Mouse (Mus musculus): Measurements from ENCODE around the gene Pacrg. TPM values are rescaled to one million over a fixed set of nuclear protein-coding genes. Genes with fewer than 3 reads are reported as not detected.

Gene Pacrg
- total and polyA plus RNA-seq, 3 experiments, result not detected

DNA sequence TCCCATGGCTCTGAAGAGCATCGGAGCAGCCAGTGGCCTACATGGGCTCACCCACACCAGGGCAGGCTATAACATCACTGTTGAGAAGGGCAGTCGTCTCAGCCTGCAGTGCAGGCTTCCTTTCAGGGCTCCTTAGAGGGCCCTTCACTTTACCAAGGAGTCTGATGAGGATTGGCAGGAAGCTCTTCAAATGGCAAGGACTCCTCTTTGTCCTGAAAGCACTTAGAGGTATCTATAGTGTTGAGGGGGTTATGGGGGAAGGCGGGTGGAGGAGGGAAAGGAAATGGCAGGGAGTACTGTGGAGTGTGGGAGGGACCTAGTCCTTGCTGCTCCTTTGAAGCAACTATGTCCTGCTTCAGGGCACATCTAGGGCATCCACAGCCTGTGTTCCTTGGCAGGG, 375.4 kb downstream of the Pacrg start:
- DNase-seq (ENCODE audit: low read depth, low spot score), result no peak
- Histone ChIP-seq H3K79me2 (ENCODE audit: control insufficient read depth, insufficient read depth, low read length, poor library complexity) (no peaks in the 10 kb centered on the region), H3K9me3 (replicated peaks; ENCODE audit: insufficient read depth, low read length) (no peaks in the 10 kb centered on the region), H3K9ac (ENCODE audit: control insufficient read depth, low read depth, low read length, poor library complexity, severe bottlenecking) (no peak overlapping the region), H3K4me3 (ENCODE audit: control insufficient read depth in 1 of 2, insufficient read depth in 1 of 2, low read depth in 2 of 2, low read length in 2 of 2) (no peak overlapping the region), H3K4me1 (ENCODE audit: control insufficient read depth in 1 of 2, insufficient read depth in 2 of 2, low read length in 2 of 2) (no peaks in the 10 kb centered on the region), H3K27ac (ENCODE audit: control insufficient read depth, low read depth, low read length) (no peak overlapping the region), H3K27me3 (ENCODE audit: control insufficient read depth in 1 of 2, insufficient read depth in 2 of 2, low read length in 2 of 2) (no peaks in the 10 kb centered on the region), H3K36me3 (ENCODE audit: control insufficient read depth in 1 of 2, insufficient read depth in 2 of 2, low read length in 2 of 2) (no peaks in the 10 kb centered on the region)
- TF ChIP-seq BHLHE40 (IDR thresholded peaks at IDR 0.05; ENCODE audit: borderline replicate concordance, low read depth, low read length), result no peak
- no peak for TF ChIP-seq GATA1 (IDR thresholded peaks at IDR 0.05; ENCODE audit: low read depth, low read length)
- no peak for TF ChIP-seq USF2 (IDR thresholded peaks at IDR 0.05; ENCODE audit: borderline replicate concordance in 1 of 2, insufficient read depth in 1 of 2, low read depth in 1 of 2, low read length in 2 of 2)
- no peak for TF ChIP-seq ZKSCAN1 (IDR thresholded peaks at IDR 0.05; ENCODE audit: low read depth, low read length)
- TF ChIP-seq ZC3H11A (IDR thresholded peaks at IDR 0.05; ENCODE audit: low read depth, low read length), result no peak
- TF ChIP-seq NRF1 (IDR thresholded peaks at IDR 0.05; ENCODE audit: insufficient read depth, low read depth, low read length, poor library complexity, severe bottlenecking), result no peak
- no peak for TF ChIP-seq TBP (IDR thresholded peaks at IDR 0.05; ENCODE audit: low read depth, low read length)
- TF ChIP-seq MAFK (IDR thresholded peaks at IDR 0.05; ENCODE audit: borderline replicate concordance, low read depth, low read length), result no peak
- no peak for TF ChIP-seq SMC3 (IDR thresholded peaks at IDR 0.05; ENCODE audit: low read depth, low read length)
- no peak for TF ChIP-seq CHD2 (IDR thresholded peaks at IDR 0.05; ENCODE audit: low read length)

GRCm38 (mm10) chr17:10463626-10464025, 376.5 kb downstream of the Pacrg start:
- Histone ChIP-seq H3K36me3 (ENCODE audit: control insufficient read depth in 1 of 2, insufficient read depth in 2 of 2, low read length in 2 of 2) (no peaks in the 10 kb centered on the region), H3K79me2 (ENCODE audit: control insufficient read depth, insufficient read depth, low read length, poor library complexity) (no peaks in the 10 kb centered on the region)
- no peak for DNase-seq (ENCODE audit: low read depth, low spot score)

GRCm38 (mm10) chr17:10460916-10461315, 379.2 kb downstream of the Pacrg start:
- Histone ChIP-seq H3K36me3 (ENCODE audit: control insufficient read depth in 1 of 2, insufficient read depth in 2 of 2, low read length in 2 of 2) (no peaks in the 10 kb centered on the region), H3K4me3 (ENCODE audit: control insufficient read depth in 1 of 2, insufficient read depth in 1 of 2, low read depth in 2 of 2, low read length in 2 of 2) (no peak overlapping the region), H3K27me3 (ENCODE audit: control insufficient read depth in 1 of 2, insufficient read depth in 2 of 2, low read length in 2 of 2) (no peaks in the 10 kb centered on the region), H3K79me2 (ENCODE audit: control insufficient read depth, insufficient read depth, low read length, poor library complexity) (no peaks in the 10 kb centered on the region), H3K4me1 (ENCODE audit: control insufficient read depth in 1 of 2, insufficient read depth in 2 of 2, low read length in 2 of 2) (no peaks in the 10 kb centered on the region), H3K27ac (ENCODE audit: control insufficient read depth, low read depth, low read length) (no peak overlapping the region), H3K9me3 (replicated peaks; ENCODE audit: insufficient read depth, low read length) (no peaks in the 10 kb centered on the region), H3K9ac (ENCODE audit: control insufficient read depth, low read depth, low read length, poor library complexity, severe bottlenecking) (no peak overlapping the region)
- TF ChIP-seq POLR2AphosphoS2 (IDR thresholded peaks at IDR 0.05; ENCODE audit: low read length), result no peak
- TF ChIP-seq ZMIZ1 (IDR thresholded peaks at IDR 0.05; ENCODE audit: low read depth, low read length), result no peak
- TF ChIP-seq BHLHE40 (IDR thresholded peaks at IDR 0.05; ENCODE audit: borderline replicate concordance, low read depth, low read length), result no peak
- TF ChIP-seq USF1 (IDR thresholded peaks at IDR 0.05; ENCODE audit: low read depth, low read length), result no peak
- no peak for TF ChIP-seq TCF12 (IDR thresholded peaks at IDR 0.05; ENCODE audit: low read depth, low read length)
- TF ChIP-seq ETS1 (IDR thresholded peaks at IDR 0.05; ENCODE audit: low read depth, low read length), result no peak
- no peak for TF ChIP-seq ZNF384 (IDR thresholded peaks at IDR 0.05; ENCODE audit: low read depth, low read length)
- no peak for TF ChIP-seq SIN3A (IDR thresholded peaks at IDR 0.05; ENCODE audit: low read length)
- TF ChIP-seq TBP (IDR thresholded peaks at IDR 0.05; ENCODE audit: low read depth, low read length), result no peak
- TF ChIP-seq KAT2A (conservative IDR thresholded peaks at IDR 0.05; ENCODE audit: low read depth, low read length), result no peak
- TF ChIP-seq JUND (IDR thresholded peaks at IDR 0.05; ENCODE audit: low read depth, low read length), result no peak
- no peak for TF ChIP-seq MXI1 (IDR thresholded peaks at IDR 0.05; ENCODE audit: low read depth, low read length)
- no peak for TF ChIP-seq RCOR1 (IDR thresholded peaks at IDR 0.05; ENCODE audit: low read depth, low read length)
- no peak for TF ChIP-seq TAL1 (IDR thresholded peaks at IDR 0.05; ENCODE audit: low read length)
- TF ChIP-seq USF2 (IDR thresholded peaks at IDR 0.05; ENCODE audit: borderline replicate concordance in 1 of 2, insufficient read depth in 1 of 2, low read depth in 1 of 2, low read length in 2 of 2), result no peak
- no peak for TF ChIP-seq SMC3 (IDR thresholded peaks at IDR 0.05; ENCODE audit: low read depth, low read length)
- TF ChIP-seq ELF1 (IDR thresholded peaks at IDR 0.05; ENCODE audit: low read depth, low read length), result no peak
- DNase-seq (ENCODE audit: low read depth, low spot score), result no peak

More at GRCm38 (mm10) chr17:10463626-10464025, 376.5 kb downstream of the Pacrg start:
- TF ChIP-seq ZMIZ1 (IDR thresholded peaks at IDR 0.05; ENCODE audit: low read depth, low read length), result no peak
- TF ChIP-seq MAZ (IDR thresholded peaks at IDR 0.05; ENCODE audit: low read depth, low read length), result no peak
- TF ChIP-seq RCOR1 (IDR thresholded peaks at IDR 0.05; ENCODE audit: low read depth, low read length), result no peak
- TF ChIP-seq ELF1 (IDR thresholded peaks at IDR 0.05; ENCODE audit: low read depth, low read length), result no peak
- H3K27ac ChIP-seq (ENCODE audit: control insufficient read depth, low read depth, low read length), result no peak overlapping the region
- no peak overlapping the region for H3K9ac ChIP-seq (ENCODE audit: control insufficient read depth, low read depth, low read length, poor library complexity, severe bottlenecking)
- no peaks in the 10 kb centered on the region for H3K27me3 ChIP-seq (ENCODE audit: control insufficient read depth in 1 of 2, insufficient read depth in 2 of 2, low read length in 2 of 2)
- H3K9me3 ChIP-seq (replicated peaks; ENCODE audit: insufficient read depth, low read length), result no peaks in the 10 kb centered on the region
- no peak overlapping the region for H3K4me3 ChIP-seq (ENCODE audit: control insufficient read depth in 1 of 2, insufficient read depth in 1 of 2, low read depth in 2 of 2, low read length in 2 of 2)
- H3K4me1 ChIP-seq (ENCODE audit: control insufficient read depth in 1 of 2, insufficient read depth in 2 of 2, low read length in 2 of 2), result no peaks in the 10 kb centered on the region

Data from MEL (cell line).